Mouse (Mus musculus) heart, adult 2 months (tissue): ENCODE results near the gene Ntrk2.

Experiments used
- CTCF ChIP-seq: fragments of 200-600 bp; IDR thresholded peaks from 2 replicates; pipeline ENCODE4 v1.8.1; 2022; ENCODE audit warnings: antibody characterized with exemption, mild to moderate bottlenecking, moderate library complexity
- EP300 ChIP-seq: fragments of 200-500 bp; IDR thresholded peaks from 2 replicates; pipeline ENCODE4 v1.6.1; 2011; ENCODE audit warnings: low read depth, low read length, control low read depth; ENCODE audit not compliant: insufficient read depth
- POLR2A ChIP-seq: fragments of 200-500 bp; IDR thresholded peaks from 2 replicates; pipeline ENCODE4 v1.6.1; 2011; ENCODE audit warnings: mild to moderate bottlenecking, low read depth, low read length, control low read depth; ENCODE audit not compliant: insufficient read depth

- TF ChIP-seq EP300, result no peak
- TF ChIP-seq CTCF, result no peak
- no peak for TF ChIP-seq POLR2A
Measured at GRCm38 (mm10) chr13:59147976-59148375, 341.6 kb downstream of the Ntrk2 start.
